Mouse (Mus musculus): ENCODE data around the gene Kcnma1. TPM values are rescaled to one million over a fixed set of nuclear protein-coding genes. Genes with fewer than 3 reads are reported as not detected.

Kcnma1 gene
- polyA plus RNA-seq, 1 experiment, result 0.29 TPM

DNA sequence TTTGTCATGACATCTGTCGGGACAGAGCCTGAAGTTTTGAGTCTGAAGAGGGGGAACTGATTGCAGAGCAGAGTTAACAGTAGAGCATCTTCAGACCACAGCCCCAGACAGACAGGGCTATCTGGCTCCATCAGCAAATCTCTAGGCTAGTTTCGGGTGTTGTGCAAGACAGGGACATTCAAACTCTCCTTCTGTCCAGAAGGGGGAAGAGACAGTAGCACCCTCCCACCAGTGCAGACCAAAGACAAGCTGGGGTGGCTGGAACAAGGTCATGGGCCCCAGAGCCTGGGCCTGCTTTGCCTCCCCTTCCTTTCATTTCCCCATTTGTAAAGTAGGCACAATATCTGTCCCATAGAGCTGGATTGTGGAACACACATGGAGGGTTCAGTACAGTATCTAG lies 189.4 kb downstream of the Kcnma1 start:
- Histone ChIP-seq H3K36me3 (ENCODE audit: control insufficient read depth, insufficient read depth, low read length) (no peaks in the 10 kb centered on the region), H3K27me3 (ENCODE audit: control insufficient read depth, insufficient read depth, low read length) (no peaks in the 10 kb centered on the region), H3K4me1 (ENCODE audit: control insufficient read depth, insufficient read depth, insufficient read length) (no peaks in the 10 kb centered on the region), H3K4me3 (ENCODE audit: extremely low read depth, insufficient read depth, insufficient read length) (no peak overlapping the region), H3K27ac (ENCODE audit: insufficient read depth, low read length) (no peak overlapping the region)
- 77% methylated on average over 2 of the region's 2 CpGs for WGBS
- no peak for DNase-seq (ENCODE audit: low read depth in 1 of 2, low spot score in 2 of 2)
- TF ChIP-seq CTCF (IDR thresholded peaks at IDR 0.05; ENCODE audit: extremely low read depth, insufficient read depth, insufficient read length, insufficient replicate concordance) (no peak), POLR2A (IDR thresholded peaks at IDR 0.05; ENCODE audit: low read depth, low read length) (no peak)

- TF ChIP-seq CTCF (IDR thresholded peaks at IDR 0.05; ENCODE audit: extremely low read depth, insufficient read depth, insufficient read length, insufficient replicate concordance), result no peak
- no peak for TF ChIP-seq POLR2A (IDR thresholded peaks at IDR 0.05; ENCODE audit: low read depth, low read length)
- H3K4me3 ChIP-seq (ENCODE audit: extremely low read depth, insufficient read depth, insufficient read length), result no peak overlapping the region
- H3K36me3 ChIP-seq (ENCODE audit: control insufficient read depth, insufficient read depth, low read length), result no peaks in the 10 kb centered on the region
- no peak for DNase-seq (ENCODE audit: low read depth in 1 of 2, low spot score in 2 of 2)
- no peak overlapping the region for H3K27ac ChIP-seq (ENCODE audit: insufficient read depth, low read length)
- no peaks in the 10 kb centered on the region for H3K27me3 ChIP-seq (ENCODE audit: control insufficient read depth, insufficient read depth, low read length)
- 63% methylated on average over 4 of the region's 4 CpGs for WGBS
- H3K4me1 ChIP-seq (ENCODE audit: control insufficient read depth, insufficient read depth, insufficient read length), result no peaks in the 10 kb centered on the region
Observed at GRCm38 (mm10) chr14:23824267-23824666, 190.0 kb downstream of the Kcnma1 start.

DNA sequence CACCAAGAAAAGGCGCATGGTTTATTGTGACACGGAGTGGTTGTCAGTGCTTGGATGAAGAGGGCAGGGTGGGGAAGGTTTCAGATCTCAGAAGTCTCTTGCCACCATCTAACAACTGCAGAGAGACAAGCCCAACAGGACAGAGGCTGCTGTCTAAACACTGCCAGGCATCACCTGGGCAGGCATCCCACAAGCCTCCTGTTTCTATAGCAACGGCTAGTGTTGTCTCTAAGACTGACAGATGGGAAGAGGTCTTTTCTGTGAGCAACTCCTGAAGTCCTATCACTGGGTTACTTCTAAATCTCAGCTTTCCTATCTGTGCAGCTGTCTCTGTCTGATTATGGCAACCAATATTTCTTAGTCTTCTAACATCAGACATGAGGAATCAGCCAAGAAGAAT lies 196.7 kb downstream of the Kcnma1 start:
- Histone ChIP-seq H3K4me1 (ENCODE audit: control insufficient read depth, insufficient read depth, insufficient read length) (no peaks in the 10 kb centered on the region), H3K27ac (ENCODE audit: insufficient read depth, low read length) (no peak overlapping the region), H3K27me3 (ENCODE audit: control insufficient read depth, insufficient read depth, low read length) (no peaks in the 10 kb centered on the region), H3K4me3 (ENCODE audit: extremely low read depth, insufficient read depth, insufficient read length) (no peak overlapping the region), H3K36me3 (ENCODE audit: control insufficient read depth, insufficient read depth, low read length) (no peaks in the 10 kb centered on the region)
- 90% methylated on average over 3 of the region's 3 CpGs for WGBS
- DNase-seq (ENCODE audit: low read depth in 1 of 2, low spot score in 2 of 2), result no peak
- no peak for TF ChIP-seq POLR2A (IDR thresholded peaks at IDR 0.05; ENCODE audit: low read depth, low read length)
- no peak for TF ChIP-seq CTCF (IDR thresholded peaks at IDR 0.05; ENCODE audit: extremely low read depth, insufficient read depth, insufficient read length, insufficient replicate concordance)

- TF ChIP-seq POLR2A (IDR thresholded peaks at IDR 0.05; ENCODE audit: low read depth, low read length) (no peak), CTCF (IDR thresholded peaks at IDR 0.05; ENCODE audit: extremely low read depth, insufficient read depth, insufficient read length, insufficient replicate concordance) (no peak)
- Histone ChIP-seq H3K4me1 (ENCODE audit: control insufficient read depth, insufficient read depth, insufficient read length) (no peaks in the 10 kb centered on the region), H3K27ac (ENCODE audit: insufficient read depth, low read length) (no peak overlapping the region), H3K36me3 (ENCODE audit: control insufficient read depth, insufficient read depth, low read length) (no peaks in the 10 kb centered on the region), H3K4me3 (ENCODE audit: extremely low read depth, insufficient read depth, insufficient read length) (no peak overlapping the region), H3K27me3 (ENCODE audit: control insufficient read depth, insufficient read depth, low read length) (no peaks in the 10 kb centered on the region)
- DNase-seq (ENCODE audit: low read depth in 1 of 2, low spot score in 2 of 2), result no peak
- WGBS, result 85% methylated on average over 1 of the region's 1 CpGs
Observed at GRCm38 (mm10) chr14:23810081-23810480, 204.2 kb downstream of the Kcnma1 start.

DNA sequence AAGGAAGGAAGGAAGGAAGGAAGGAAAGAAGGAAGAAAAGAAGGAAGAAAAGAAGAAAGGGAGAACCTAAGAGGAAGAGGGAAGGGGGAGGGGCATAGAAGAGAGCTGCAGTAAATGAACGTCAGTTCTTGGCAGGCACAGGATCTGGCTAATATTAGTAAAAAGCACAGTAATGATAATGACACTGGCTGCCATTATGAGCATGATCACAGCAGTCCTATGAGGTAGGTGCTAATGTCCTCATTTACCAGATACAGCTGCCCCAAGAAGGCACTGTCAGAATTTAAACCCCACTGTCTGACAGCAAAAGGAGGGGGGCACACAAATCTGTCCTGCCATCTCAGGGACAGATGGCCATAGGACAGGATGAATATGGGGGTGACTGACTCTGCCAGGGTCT lies 205.2 kb downstream of the Kcnma1 start:
- H3K36me3 ChIP-seq (ENCODE audit: control insufficient read depth, insufficient read depth, low read length), result no peaks in the 10 kb centered on the region
- no peaks in the 10 kb centered on the region for H3K4me1 ChIP-seq (ENCODE audit: control insufficient read depth, insufficient read depth, insufficient read length)
- H3K27ac ChIP-seq (ENCODE audit: insufficient read depth, low read length), result no peak overlapping the region
- H3K4me3 ChIP-seq (ENCODE audit: extremely low read depth, insufficient read depth, insufficient read length), result no peak overlapping the region
- H3K27me3 ChIP-seq (ENCODE audit: control insufficient read depth, insufficient read depth, low read length), result no peaks in the 10 kb centered on the region
- WGBS, result 40% methylated on average over 1 of the region's 1 CpGs
- TF ChIP-seq POLR2A (IDR thresholded peaks at IDR 0.05; ENCODE audit: low read depth, low read length) (no peak), CTCF (IDR thresholded peaks at IDR 0.05; ENCODE audit: extremely low read depth, insufficient read depth, insufficient read length, insufficient replicate concordance) (no peak)
- no peak for DNase-seq (ENCODE audit: low read depth in 1 of 2, low spot score in 2 of 2)

- DNase-seq (ENCODE audit: low read depth in 1 of 2, low spot score in 2 of 2), result no peak
- Histone ChIP-seq H3K4me3 (ENCODE audit: extremely low read depth, insufficient read depth, insufficient read length) (no peak overlapping the region), H3K36me3 (ENCODE audit: control insufficient read depth, insufficient read depth, low read length) (no peaks in the 10 kb centered on the region), H3K27me3 (ENCODE audit: control insufficient read depth, insufficient read depth, low read length) (no peaks in the 10 kb centered on the region), H3K4me1 (ENCODE audit: control insufficient read depth, insufficient read depth, insufficient read length) (no peaks in the 10 kb centered on the region), H3K27ac (ENCODE audit: insufficient read depth, low read length) (no peak overlapping the region)
- WGBS, result 37% methylated on average over 2 of the region's 2 CpGs
- TF ChIP-seq CTCF (IDR thresholded peaks at IDR 0.05; ENCODE audit: extremely low read depth, insufficient read depth, insufficient read length, insufficient replicate concordance) (no peak), POLR2A (IDR thresholded peaks at IDR 0.05; ENCODE audit: low read depth, low read length) (no peak)
Observed at GRCm38 (mm10) chr14:23806378-23806777, 207.9 kb downstream of the Kcnma1 start.

GRCm38 (mm10) chr14:23796878-23797277 lies 217.4 kb downstream of the Kcnma1 start:
- no peak for DNase-seq (ENCODE audit: low read depth in 1 of 2, low spot score in 2 of 2)
- WGBS, result 91% methylated on average over 7 of the region's 7 CpGs
- Histone ChIP-seq H3K27ac (ENCODE audit: insufficient read depth, low read length) (no peak overlapping the region), H3K27me3 (ENCODE audit: control insufficient read depth, insufficient read depth, low read length) (no peaks in the 10 kb centered on the region), H3K4me1 (ENCODE audit: control insufficient read depth, insufficient read depth, insufficient read length) (no peaks in the 10 kb centered on the region), H3K4me3 (ENCODE audit: extremely low read depth, insufficient read depth, insufficient read length) (no peak overlapping the region), H3K36me3 (ENCODE audit: control insufficient read depth, insufficient read depth, low read length) (no peaks in the 10 kb centered on the region)
- no peak for TF ChIP-seq CTCF (IDR thresholded peaks at IDR 0.05; ENCODE audit: extremely low read depth, insufficient read depth, insufficient read length, insufficient replicate concordance)
- TF ChIP-seq POLR2A (IDR thresholded peaks at IDR 0.05; ENCODE audit: low read depth, low read length), result no peak
